Mouse (Mus musculus) right cerebral cortex, postnatal 10 days (tissue): Measurements from ENCODE around the gene Slco4c1.

Experiments used
- DNase-seq, 2 experiments: peaks; one replicate each; pipeline ENCODE4 v3.0.0; 2021; ENCODE audit warnings: low spot score in 2 of 2

The Slco4c1 gene

DNA sequence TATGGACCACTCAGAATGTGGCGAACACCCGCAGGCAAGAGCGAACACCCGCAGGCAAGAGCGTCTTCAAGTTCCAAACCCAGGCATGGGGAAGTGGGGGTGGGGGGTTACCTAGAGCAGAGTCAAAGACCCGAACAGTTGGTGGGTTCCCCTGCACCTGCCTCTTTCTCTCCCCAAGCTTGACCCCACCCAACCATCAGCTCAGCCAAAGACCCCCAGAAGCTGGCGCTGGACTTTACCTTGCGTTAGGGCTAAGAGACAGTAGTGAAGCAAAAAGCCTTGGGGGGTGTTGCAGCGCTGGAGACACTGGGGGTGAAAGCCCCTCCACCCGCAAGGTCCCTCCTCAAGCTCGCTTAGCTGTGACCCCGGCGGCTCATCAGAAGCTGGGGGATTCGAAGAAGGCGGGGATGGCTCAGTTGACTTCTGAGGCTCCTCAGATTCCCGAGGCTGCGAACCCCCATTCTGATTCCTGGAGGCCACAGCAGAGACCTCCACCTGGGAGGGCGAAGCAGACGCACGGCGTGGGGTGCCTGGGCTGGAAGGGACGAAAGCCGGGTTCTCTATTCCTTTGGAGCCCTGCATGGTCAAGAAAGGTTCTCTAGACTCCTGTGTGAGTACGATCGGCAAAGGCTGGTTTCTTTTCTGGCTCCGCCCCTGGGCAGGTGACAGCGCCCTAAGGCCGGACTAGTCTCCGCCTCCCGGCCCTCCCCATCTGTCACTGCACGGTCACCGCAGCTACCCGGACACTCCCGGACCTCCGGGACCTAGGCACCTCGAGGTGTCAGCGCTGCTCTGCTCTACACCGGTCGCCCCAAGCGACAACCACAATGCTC is at the start of gene Slco4c1:
Gene Slco4c1, minus strand, starts transcription at position 644 of the 833 bp plus-strand sequence.
- peak; percentile 45 to 52 for DNase-seq

DNA sequence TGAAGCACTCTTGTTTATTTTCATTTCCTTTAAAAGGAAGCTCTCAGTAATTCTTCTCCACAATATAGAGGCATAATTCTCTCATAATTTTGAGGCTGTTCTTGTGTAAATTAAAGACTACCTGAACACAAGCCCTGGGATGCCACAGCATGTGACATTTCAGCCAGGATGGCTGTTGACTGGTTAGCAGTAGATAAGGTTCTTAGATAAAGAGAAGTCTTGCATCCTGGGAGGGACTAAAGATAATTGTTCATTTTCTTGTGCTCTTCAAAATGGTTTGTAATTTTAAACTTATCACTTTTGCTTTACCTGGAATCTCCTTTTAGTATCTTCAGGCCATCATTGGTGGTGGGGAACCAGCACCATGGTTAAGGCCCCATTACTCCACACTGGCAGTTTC is 45.4 kb upstream of the Slco4c1 start:
- no peak for DNase-seq

DNA sequence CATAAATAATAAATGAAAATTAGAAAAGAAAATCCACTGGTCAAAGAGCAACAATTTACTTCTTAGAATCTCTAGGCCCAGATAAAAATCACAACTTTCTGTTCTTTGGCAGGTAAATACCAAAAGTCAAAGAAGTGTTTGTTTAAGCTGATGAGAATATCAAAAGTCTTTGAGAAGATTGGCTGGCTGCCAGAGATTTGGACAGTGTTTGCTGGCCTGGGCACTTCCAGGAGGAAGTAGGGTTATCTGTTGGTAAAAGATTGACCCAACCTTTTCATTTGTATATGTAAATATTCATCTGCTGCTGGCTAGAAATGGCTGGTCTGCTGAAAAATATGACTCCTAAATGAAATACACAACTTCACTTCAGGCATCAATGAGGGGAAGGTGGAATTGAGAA is 11.8 kb upstream of the Slco4c1 start:
- DNase-seq: no peak

DNA sequence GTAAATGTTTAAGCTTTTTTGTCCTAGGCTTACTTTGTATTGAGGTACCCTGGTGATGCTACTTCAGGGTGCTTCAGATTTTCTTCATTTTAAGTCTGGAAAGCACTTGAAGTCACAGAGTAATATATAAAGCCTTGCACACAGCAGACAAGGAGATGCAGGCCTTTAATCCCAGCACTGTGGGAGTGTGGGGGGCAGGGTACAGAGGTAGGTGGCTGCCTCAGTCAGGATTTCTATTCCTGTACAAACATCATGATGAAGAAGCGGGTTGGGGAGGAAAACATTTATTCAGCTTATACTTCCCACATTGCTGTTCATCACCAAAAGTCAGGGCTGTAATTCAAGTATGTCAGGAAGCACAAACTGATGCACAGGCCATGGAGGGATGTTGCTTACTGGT is 6.6 kb upstream of the Slco4c1 start:
- DNase-seq: no peak

DNA sequence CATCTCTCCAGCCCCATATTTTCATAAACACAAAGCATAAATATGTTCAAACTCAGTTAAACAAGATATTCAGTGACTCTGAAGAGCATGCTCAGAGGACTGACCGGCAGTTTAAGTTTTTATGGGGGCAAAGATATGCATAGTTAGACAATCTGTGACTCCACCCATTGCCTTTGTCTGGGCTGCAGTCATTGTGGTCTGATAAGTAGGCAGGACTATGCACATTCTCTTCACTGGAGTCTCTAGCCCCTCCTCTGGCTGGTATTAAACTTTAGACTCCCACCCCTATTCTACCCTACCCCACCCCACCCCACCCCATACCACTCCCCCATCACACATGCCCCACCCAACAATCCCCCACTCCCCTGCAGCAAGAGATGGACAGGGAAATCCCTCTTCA is 4.1 kb upstream of the Slco4c1 start:
- no peak for DNase-seq

DNA sequence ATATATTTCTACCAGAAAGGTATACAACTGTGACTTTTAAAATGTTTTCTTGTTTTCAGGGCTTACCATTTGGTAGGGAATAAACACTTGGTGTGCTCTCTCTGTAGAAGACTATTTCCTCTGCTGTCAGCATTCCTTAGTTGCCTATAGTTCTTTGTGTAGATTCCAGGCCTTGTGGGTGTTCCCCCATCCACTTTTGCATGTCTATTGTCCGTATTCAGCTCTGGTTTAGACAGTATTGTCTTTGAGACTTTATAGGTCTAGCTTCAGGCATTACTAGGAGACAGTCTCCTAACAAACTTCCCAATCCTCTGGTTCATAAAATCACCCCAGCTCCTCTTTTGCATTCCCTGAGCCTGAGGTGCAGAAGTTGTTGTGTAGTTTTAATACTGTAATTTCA is 2.7 kb upstream of the Slco4c1 start:
- no peak for DNase-seq

DNA sequence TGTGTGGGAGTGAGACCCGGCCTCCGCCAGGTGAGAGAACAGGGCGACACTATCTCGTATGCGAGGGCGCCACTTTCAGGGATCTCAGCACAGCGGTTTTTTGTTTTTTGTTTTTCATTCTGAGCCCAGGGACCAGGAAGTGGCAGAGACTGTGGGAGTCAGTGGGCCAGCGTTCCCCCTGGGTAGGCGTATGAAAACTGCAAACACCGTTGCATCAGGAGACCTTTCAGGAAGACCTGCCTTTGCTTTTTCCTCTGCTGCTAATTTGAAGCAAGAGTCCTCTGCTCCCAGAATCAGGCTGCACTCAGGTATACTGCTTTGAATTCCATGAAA is 356 bp upstream of the Slco4c1 start:
- no peak for DNase-seq

DNA sequence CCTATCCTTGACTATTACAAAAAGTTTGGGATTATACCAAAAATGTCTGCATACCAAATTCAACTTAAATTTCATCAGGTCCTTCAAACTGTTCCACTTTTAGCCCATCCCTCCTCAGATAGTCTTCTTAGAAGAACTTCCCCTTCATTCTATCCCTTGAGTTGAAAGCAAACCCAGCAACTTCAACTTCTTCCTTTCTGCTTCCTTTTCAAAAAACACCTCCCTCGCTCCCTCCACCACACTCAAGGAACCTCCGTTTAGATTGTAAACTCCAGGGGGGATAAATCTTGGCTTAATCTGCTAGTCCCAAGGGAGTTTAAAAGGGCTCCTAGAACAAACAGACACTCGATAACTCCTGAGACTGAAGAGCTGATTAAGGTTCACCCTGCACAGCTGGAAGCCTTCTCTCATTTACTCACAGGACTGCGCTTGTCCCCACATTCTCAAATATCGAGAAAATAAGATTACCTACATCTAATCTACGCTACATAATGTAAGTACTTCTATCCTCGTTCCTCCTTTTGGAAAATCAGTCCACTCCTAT is 1.1 kb downstream of the Slco4c1 start:
- no peak for DNase-seq

DNA sequence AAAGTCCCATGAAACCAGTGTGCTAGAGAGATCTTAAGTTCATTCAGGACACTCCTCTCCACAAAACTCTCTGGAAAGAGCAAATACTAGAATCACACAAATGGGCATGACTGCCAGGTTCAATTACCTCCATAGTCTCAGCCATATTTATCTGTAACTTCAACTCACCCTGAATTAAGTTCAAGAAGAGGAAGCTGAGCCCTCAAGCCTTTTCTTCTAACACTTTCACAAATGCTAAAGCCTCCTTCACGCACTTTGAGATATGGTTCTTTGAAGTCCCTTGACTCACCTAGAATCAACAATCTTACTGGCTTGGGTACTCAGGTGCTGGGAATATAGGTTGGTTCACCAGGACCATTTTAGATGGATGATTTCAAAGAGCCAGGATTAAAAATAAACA is 3.2 kb downstream of the Slco4c1 start:
- no peak for DNase-seq

DNA sequence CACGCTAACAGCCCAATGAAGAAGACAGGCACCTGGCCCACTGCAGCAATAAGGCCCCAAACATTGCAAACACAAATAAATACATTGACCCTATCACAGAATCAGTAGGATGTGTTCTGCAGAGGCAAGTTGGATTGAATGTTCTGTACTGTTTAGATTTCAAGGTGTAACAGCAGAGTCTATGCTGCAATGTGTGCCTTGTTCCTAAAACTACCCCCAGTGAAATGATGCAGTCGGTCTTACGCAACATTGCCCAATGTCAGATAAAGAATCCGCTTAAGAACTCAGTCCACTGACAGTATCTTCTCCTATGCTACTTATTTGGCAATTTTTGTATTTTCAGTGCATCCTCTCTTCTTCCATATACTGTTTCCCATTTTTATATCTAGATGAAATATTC is 6.0 kb downstream of the Slco4c1 start:
- no peak for DNase-seq

DNA sequence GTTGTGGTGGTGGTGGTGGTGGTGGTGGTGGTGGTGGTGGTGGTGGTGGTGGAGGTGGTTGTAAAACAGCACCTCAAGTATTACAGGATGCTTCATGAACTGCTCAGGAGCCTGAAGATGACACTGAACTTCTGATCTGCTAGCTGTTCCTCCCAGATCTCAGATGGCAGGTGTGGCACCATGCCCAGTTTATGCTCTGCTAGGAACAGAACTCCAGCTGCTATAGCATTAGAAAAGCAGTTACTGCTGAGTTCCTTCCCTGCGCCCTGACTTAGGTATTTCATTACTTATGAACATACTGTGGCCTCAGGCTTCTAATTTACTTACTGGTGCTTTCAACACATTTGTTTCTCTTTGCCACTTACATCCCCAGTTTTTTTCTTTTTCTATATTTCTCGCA is 7.9 kb downstream of the Slco4c1 start:
- peak; percentile 25 to 26 for DNase-seq

DNA sequence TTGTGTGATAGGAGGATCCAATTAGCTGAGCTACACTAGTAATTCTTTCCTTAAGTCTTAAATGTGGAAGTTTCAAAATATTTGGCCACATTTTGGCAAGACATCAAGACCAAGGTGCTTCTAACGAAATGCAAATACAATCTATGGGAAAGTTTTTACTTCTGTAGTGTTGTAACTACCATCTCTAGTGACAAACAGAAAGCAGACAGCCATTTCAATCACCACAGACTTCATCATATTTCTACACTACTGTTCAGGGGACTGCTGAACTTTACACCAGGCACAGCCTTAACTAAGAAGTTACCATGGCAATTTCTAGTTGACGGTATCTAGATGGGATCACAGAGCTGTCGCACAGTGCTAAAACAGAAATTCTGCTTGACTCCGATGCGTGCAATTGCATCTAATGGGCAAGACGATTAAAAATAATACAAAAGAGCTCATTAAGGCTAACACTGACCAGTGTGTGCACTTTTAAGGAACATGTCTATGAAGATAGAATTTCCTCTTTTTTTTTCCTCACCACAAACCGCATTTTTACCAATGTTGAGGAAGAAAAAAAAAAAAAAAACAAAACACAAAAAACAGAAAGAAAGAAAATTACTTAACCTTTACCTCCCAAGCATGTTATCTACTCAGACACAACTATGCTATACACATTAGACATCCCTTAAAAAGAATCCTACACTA is 11.8 kb downstream of the Slco4c1 start:
- DNase-seq: no peak

DNA sequence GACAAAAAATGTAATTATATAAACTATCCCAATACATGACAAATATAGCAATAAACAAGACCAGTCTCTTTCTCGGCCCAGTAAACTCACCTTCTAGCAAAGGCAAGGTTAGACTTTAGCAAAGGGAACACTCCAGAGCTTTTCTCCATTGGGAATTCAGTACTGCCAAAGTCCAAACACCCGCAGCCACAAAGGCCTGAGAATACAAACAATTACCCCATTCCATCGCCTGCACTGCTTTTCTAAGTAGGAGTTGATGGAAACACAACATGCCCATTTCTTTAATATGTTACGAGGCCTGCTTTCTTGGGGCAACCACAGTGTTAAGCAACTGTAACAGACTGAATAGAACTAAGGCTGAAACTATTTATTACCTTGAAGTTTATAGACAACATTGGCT is 18.4 kb downstream of the Slco4c1 start:
- no peak for DNase-seq

DNA sequence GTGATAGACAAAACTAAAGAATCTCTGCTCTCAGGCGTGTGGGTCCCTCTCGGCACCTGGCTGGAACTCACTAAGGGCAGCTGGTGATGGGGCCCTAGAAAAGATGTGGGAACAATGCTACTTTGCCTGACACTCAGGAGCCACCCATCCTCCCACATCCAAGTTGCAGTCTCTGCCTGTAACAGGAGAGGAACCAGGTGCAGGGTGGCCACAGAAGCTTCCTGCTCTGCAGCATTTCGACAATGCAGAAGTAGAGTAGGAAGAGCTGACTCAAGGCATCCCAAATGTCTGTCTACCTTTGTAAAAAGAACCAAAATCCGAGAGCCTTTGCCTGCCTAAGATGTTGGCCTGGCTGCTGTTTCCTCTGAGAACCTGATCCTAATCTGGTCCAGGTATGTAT is 22.9 kb downstream of the Slco4c1 start:
- DNase-seq: no peak

DNA sequence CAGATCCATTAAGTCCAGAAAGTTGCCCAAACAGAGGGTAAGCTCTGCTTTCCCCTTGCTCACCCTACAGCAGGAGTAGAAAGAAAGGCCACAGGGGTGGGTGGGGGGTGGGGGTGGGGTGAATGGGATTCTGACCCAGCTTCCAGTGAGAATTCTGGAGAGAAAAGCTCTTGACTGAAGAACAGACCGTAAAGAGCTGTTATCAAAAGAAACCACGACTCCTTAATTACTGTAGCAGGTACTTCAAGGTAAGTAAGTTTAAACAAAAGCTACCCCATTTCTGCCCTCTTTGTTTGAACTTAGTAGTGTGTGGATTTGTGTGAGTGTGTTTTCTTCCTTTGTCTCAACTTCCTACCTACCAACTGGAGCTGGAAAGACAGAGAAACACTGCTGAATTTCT is 23.4 kb downstream of the Slco4c1 start:
- DNase-seq: no peak

DNA sequence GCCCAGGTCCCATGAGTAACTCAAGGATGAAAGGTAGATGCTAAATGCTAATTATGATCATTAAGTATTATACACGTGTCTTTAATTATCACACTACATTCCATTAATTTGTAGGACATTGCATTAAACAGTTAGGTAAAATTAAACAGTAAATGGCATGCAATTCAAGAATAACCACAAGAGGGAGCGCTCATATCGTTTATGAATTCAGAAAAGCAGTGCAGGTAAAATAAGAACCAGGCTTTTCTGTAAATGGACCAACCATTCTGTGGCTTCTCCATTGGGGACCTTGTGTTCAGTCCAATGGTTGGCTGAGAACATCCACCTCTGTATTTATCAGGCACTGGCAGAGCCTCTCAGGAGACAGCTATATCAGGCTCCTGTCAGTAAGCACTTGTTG is 25.2 kb downstream of the Slco4c1 start:
- peak in 1 of 2 experiments; percentile 20 for DNase-seq

DNA sequence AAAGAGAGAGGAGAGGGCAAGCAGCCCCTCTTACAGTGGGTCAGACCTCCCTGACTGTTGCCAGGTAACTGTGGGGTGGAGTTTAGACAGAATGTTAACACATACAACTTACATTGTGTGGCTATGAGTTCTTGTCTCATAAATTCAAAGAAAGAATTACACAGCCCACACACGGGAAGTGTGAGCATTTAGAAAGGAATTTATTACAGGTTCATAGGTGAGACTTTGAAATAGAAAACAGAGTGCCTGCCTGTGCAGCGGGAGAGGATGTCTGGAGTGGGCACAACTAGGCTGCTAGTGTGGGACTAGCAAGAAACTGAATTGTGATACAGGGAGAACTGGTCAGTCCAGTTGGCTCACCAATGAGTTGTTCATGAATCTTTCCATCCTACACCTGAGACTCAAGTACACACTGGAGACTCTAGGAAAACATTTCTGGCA is 66.7 kb downstream of the Slco4c1 start:
- DNase-seq: no peak

DNA sequence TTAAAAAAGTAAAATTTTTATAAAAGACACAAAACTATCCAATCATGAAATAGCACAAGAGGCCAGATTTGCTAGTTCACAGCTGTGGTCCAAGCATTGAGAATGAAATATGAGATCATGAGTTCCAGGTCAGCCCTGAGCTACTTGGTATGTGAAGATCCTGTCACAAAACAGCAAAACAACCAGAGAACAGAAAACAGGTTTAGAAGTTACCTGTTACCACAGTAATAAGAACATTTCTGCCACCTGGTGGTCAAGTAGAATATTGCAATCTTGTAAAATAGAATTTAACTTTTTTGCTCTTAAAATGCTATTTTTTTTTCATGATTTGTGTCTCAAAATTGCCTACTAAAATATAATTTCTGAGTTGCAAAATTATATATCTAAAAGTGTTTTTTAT is 70.4 kb downstream of the Slco4c1 start:
- DNase-seq: no peak

DNA sequence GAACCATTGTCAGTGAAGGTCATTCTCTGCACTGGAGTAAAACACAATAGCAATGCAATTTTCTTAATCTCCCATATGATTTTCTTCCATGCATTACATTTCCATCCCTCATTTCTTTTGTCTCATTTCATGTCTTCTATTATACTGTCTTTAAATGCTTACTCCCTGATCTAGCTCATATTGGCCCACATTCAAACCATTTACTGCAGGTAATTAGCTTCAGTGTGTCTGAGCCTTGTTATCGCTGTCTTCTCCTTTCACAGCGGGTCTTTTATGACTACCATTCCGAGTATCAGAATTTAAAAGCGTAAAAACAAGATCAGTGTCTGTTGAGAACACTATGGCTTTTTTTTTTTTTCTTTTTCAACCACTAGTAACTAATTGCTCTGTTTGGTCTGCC is 77.3 kb downstream of the Slco4c1 start:
- DNase-seq: no peak

DNA sequence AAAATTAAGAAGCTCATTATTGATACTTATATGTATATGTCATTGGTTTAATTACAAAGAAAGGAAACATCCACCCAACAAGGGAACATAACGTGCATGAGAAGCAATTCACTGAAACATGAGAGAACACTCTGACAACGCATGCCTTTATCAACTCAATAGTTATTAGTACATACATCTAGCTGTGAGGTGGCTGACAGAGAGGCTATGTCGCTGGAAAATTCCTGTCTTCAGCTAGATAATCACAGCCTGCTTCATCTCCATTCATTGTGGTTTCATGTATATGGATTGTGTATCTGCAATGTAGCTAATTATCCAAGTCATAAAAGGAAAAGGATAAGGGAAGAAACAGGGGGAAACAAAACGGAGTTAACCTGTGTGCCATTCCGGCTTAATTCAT is 77.7 kb downstream of the Slco4c1 start:
- no peak for DNase-seq

DNA sequence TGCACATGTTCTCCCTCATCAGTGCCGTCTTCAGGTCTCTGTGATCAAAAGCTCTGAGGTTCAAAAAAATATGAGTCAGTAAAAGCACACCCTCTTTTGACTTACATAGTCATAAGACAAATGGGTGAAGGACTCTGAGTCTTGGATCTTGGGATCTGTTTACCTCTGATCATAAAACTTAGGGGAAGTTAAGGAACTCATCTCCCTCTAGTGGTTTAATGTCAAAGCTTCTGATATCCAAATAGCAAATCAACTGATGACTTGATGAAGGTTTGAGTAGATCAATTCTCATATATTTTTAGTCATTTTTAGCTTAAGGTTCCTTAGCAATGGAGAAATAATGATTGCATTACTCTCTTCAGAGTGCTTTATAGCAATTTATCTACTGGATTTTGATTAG is 82.7 kb downstream of the Slco4c1 start:
- DNase-seq: no peak

DNA sequence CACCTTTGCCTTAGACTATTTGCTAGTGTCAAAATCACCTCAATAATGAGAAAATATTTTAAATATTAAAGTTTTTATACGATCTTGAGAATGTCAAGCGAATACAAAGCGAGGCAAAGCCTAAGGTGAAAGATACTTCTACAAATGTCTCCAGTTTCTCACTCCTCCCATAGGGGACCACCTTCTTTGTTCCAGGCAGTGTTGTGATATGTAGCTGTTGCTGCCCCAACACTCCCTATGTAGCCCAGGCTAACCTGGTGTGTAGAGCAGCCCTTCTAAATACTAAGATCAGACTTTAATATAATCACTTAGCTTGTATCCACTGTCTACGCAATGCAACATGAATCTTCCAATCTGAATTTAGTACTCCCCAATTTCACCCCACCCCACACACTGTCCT is 97.8 kb downstream of the Slco4c1 start:
- no peak for DNase-seq

DNA sequence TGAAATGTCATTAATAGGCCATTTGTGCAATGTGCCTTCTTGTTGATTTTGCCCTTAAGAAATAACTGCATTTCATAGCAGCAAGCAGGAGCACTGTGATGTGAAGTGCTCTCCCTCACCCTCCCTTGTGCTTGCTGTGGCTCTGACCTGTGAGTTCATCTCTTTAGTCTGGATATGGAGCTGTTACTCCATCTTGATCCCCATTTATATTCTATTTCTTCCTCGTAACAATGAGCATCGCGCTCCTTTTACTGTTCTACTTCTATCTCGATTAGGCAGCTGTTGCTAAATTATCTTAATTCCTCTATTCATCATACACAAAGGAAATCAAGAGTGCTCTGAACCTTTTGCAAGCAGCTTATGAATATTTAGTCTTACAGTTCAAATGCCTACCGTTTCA is 98.3 kb downstream of the Slco4c1 start:
- DNase-seq: no peak
